Mouse (Mus musculus): Measurements from ENCODE around the gene Kcnh1. TPM values are rescaled to one million over a fixed set of nuclear protein-coding genes. Genes with fewer than 3 reads are reported as not detected.
A peak's percentile ranks its signal among the peaks of the same experiment; 100 is the strongest.

Gene Kcnh1
- polyA plus RNA-seq, 1 experiment from 2014 or later: 1.5 TPM

DNA sequence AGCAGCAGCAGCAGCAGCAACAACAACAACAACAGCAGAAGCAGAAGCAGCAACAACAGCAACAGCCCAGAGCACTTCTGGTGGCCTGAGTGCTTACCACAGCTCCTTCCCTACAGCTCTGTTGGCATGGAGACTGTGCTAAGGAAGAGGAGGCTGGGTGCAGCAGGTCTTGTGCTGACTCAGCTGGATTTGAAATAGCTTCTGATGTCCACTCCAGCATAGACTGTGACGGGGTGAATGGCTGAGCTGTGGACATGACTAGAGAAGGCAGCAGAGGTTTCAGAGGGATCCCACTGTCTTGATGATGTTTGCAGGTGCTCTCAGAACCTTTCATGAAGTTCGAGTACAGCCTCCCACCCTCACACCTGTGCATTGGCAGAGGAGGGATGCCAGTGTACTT, 113.0 kb downstream of the Kcnh1 start:
- ATAC-seq: no peak
- Histone ChIP-seq H3K27me3 (no peaks in the 10 kb centered on the region), H3K4me2 (replicated peaks) (no peak overlapping the region), H3K4me3 (replicated peaks) (no peak overlapping the region), H3K36me3 (no peaks in the 10 kb centered on the region), H3K9ac (replicated peaks) (no peak overlapping the region), H3K4me1 (replicated peaks) (no peaks in the 10 kb centered on the region), H3K27ac (no peak overlapping the region), H3K9me3 (no peaks in the 10 kb centered on the region)
- WGBS: 75% methylated on average over 2 of the region's 2 CpGs

- Histone ChIP-seq H3K4me3 (replicated peaks) (no peak overlapping the region), H3K9me3 (no peaks in the 10 kb centered on the region), H3K27ac (no peak overlapping the region), H3K9ac (replicated peaks) (no peak overlapping the region), H3K27me3 (no peaks in the 10 kb centered on the region), H3K4me2 (replicated peaks) (no peak overlapping the region), H3K36me3 (no peaks in the 10 kb centered on the region), H3K4me1 (replicated peaks) (no peaks in the 10 kb centered on the region)
- ATAC-seq: no peak
- WGBS: 89% methylated on average over 1 of the region's 1 CpGs
These were observed 114.6 kb downstream of the Kcnh1 start for GRCm38 (mm10) chr1:192305155-192305554.

DNA sequence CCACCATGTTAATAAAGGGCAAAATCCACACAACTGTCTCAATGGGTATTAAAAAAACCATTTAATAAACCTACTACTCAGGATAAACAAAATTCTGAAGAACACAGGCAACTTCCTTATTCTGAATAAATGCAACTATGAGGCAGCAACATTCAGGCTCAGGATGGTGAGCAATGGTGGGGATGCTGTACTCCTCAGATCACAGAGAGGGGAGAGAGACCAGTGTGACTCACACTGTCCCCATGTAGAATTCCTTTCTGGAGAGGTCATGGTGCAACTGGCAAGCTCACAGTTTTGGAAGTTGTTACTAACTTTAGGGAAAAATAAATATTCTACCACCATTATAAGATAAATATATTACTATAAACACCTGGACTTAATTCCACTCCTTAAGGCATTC, 116.5 kb downstream of the Kcnh1 start:
- ATAC-seq: no peak
- no peak overlapping the region for H3K27ac ChIP-seq
- no peaks in the 10 kb centered on the region for H3K4me1 ChIP-seq (replicated peaks)

GRCm38 (mm10) chr1:192311298-192311697, 120.7 kb downstream of the Kcnh1 start:
- H3K4me1 ChIP-seq (replicated peaks): peaks cover 19% of the 10 kb centered on the region

More for the DNA sequence above, 116.5 kb downstream of the Kcnh1 start:
- Histone ChIP-seq H3K4me3 (replicated peaks) (no peak overlapping the region), H3K4me2 (replicated peaks) (no peak overlapping the region), H3K27me3 (no peaks in the 10 kb centered on the region), H3K36me3 (no peaks in the 10 kb centered on the region), H3K9ac (replicated peaks) (no peak overlapping the region), H3K9me3 (no peaks in the 10 kb centered on the region)

GRCm38 (mm10) chr1:192311851-192312438, 121.4 kb downstream of the Kcnh1 start:
- H3K4me3 ChIP-seq (replicated peaks): no peak overlapping the region
- ATAC-seq: 0 out of 2 replicates have a peak, but pooled peaks have one; percentile 53
- WGBS: 76% methylated on average over 6 of the region's 6 CpGs

More at GRCm38 (mm10) chr1:192311298-192311697, 120.7 kb downstream of the Kcnh1 start:
- Histone ChIP-seq H3K9ac (replicated peaks) (no peak overlapping the region), H3K4me3 (replicated peaks) (no peak overlapping the region), H3K27ac (no peak overlapping the region), H3K9me3 (no peaks in the 10 kb centered on the region), H3K36me3 (no peaks in the 10 kb centered on the region), H3K4me2 (replicated peaks) (no peak overlapping the region), H3K27me3 (no peaks in the 10 kb centered on the region)
- ATAC-seq: no peak

GRCm38 (mm10) chr1:192312446-192312845, 121.9 kb downstream of the Kcnh1 start:
- 26% methylated on average over 4 of the region's 4 CpGs for WGBS
- H3K36me3 ChIP-seq: no peaks in the 10 kb centered on the region
- H3K27me3 ChIP-seq: no peaks in the 10 kb centered on the region
- peaks cover 19% of the 10 kb centered on the region for H3K4me1 ChIP-seq (replicated peaks)
- H3K9me3 ChIP-seq: no peaks in the 10 kb centered on the region
- no peak overlapping the region for H3K27ac ChIP-seq
- H3K9ac ChIP-seq (replicated peaks): no peak overlapping the region
- no peak overlapping the region for H3K4me3 ChIP-seq (replicated peaks)
- H3K4me2 ChIP-seq (replicated peaks): no peak overlapping the region
- ATAC-seq: peak; percentile 45; the same call in 1 of the 2 replicates

More at GRCm38 (mm10) chr1:192311851-192312438, 121.4 kb downstream of the Kcnh1 start:
- no peaks in the 10 kb centered on the region for H3K27me3 ChIP-seq
- no peak overlapping the region for H3K27ac ChIP-seq
- H3K9ac ChIP-seq (replicated peaks): no peak overlapping the region
- H3K4me2 ChIP-seq (replicated peaks): no peak overlapping the region
- H3K4me1 ChIP-seq (replicated peaks): peaks cover 19% of the 10 kb centered on the region
- H3K9me3 ChIP-seq: no peaks in the 10 kb centered on the region
- no peaks in the 10 kb centered on the region for H3K36me3 ChIP-seq

DNA sequence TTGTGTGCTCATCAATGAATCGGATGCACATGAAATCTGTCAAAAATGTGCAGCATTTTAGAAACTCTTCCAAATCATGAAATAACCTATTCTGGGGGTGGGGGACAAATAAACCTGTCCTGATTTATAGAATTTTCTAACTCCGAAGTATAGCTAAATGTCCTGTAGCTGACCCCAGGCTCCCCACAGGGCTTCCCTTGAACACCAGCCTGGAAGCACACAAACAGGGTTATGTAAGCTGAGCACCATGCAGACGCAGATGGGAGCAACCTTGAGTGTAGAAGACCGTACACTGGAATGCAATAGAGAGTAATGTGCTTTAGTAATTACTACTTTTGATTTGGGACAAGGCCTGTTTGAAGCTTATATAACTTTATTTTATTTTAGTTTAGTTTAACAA, 122.4 kb downstream of the Kcnh1 start:
- Histone ChIP-seq H3K36me3 (no peaks in the 10 kb centered on the region), H3K27ac (no peak overlapping the region), H3K9me3 (no peaks in the 10 kb centered on the region), H3K4me1 (replicated peaks) (peaks cover 19% of the 10 kb centered on the region), H3K4me3 (replicated peaks) (no peak overlapping the region), H3K4me2 (replicated peaks) (no peak overlapping the region), H3K9ac (replicated peaks) (no peak overlapping the region), H3K27me3 (no peaks in the 10 kb centered on the region)
- ATAC-seq: no peak
- WGBS: 54% methylated on average over 4 of the region's 4 CpGs

GRCm38 (mm10) chr1:192313571-192313972, 123.0 kb downstream of the Kcnh1 start:
- peaks cover 19% of the 10 kb centered on the region for H3K4me1 ChIP-seq (replicated peaks)
- no peaks in the 10 kb centered on the region for H3K9me3 ChIP-seq
- no peak; the same call in 1 of the 2 replicates for ATAC-seq
- no peaks in the 10 kb centered on the region for H3K27me3 ChIP-seq
- 0 out of 2 replicates have a peak overlapping the region, but pooled peaks have one; percentile 41 for H3K27ac ChIP-seq
- H3K9ac ChIP-seq (replicated peaks): no peak overlapping the region
- no peak overlapping the region for H3K4me3 ChIP-seq (replicated peaks)
- H3K36me3 ChIP-seq: no peaks in the 10 kb centered on the region
- WGBS: 25% methylated on average over 7 of the region's 7 CpGs
- no peak overlapping the region for H3K4me2 ChIP-seq (replicated peaks)

- no peak overlapping the region for H3K9ac ChIP-seq (replicated peaks)
- no peaks in the 10 kb centered on the region for H3K36me3 ChIP-seq
- WGBS: 61% methylated on average over 3 of the region's 3 CpGs
- no peak overlapping the region for H3K4me2 ChIP-seq (replicated peaks)
- H3K27ac ChIP-seq: no peak overlapping the region
- peaks cover 19% of the 10 kb centered on the region for H3K4me1 ChIP-seq (replicated peaks)
- H3K4me3 ChIP-seq (replicated peaks): no peak overlapping the region
- H3K27me3 ChIP-seq: no peaks in the 10 kb centered on the region
- H3K9me3 ChIP-seq: no peaks in the 10 kb centered on the region
- ATAC-seq: no peak
These were observed 123.5 kb downstream of the Kcnh1 start for GRCm38 (mm10) chr1:192314044-192314443.

DNA sequence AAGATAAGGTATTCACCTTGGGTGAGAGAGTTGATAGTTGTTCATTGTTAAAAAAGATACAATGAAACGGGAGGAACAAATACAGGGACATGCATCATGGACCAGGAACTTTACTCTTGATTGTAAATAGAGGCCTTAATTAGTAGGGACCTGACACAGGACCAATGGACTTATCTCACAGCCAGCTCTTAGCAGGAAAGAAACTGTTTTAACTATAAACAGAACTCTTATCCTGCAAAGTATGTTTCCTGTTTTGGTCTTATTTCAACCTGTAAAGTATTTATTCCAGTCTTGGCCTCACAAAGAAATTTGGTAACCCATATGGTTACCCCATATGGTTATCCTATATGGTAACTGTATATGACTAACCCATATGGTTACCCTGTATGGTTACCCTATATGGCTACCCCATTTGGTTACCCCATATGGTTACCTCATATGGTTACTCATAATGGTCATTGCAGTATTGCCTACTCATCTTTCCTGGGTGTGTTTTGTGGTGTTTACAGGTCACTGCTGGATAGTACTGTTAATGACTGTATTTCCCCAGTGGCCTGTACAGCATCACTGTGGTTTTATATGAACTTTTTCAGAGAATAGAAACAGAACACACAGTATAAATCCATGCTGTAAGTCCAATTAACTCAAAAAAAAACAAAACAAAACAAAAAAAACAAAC, 125.0 kb downstream of the Kcnh1 start:
- WGBS: 63% methylated on average over 1 of the region's 1 CpGs
- ATAC-seq: no peak
- H3K36me3 ChIP-seq: no peaks in the 10 kb centered on the region
- peaks cover 19% of the 10 kb centered on the region for H3K4me1 ChIP-seq (replicated peaks)
- H3K9me3 ChIP-seq: no peaks in the 10 kb centered on the region
- H3K4me3 ChIP-seq (replicated peaks): no peak overlapping the region
- no peak overlapping the region for H3K4me2 ChIP-seq (replicated peaks)
- no peak overlapping the region for H3K27ac ChIP-seq
- no peak overlapping the region for H3K9ac ChIP-seq (replicated peaks)
- H3K27me3 ChIP-seq: no peaks in the 10 kb centered on the region

GRCm38 (mm10) chr1:192324223-192324622, 133.6 kb downstream of the Kcnh1 start:
- Histone ChIP-seq H3K36me3 (no peaks in the 10 kb centered on the region), H3K9me3 (no peaks in the 10 kb centered on the region), H3K4me2 (replicated peaks) (no peak overlapping the region), H3K27me3 (no peaks in the 10 kb centered on the region), H3K9ac (replicated peaks) (no peak overlapping the region), H3K27ac (no peak overlapping the region), H3K4me3 (replicated peaks) (no peak overlapping the region), H3K4me1 (replicated peaks) (no peaks in the 10 kb centered on the region; the same call in 1 of the 2 replicates)
- 63% methylated on average over 3 of the region's 3 CpGs for WGBS
- ATAC-seq: no peak

DNA sequence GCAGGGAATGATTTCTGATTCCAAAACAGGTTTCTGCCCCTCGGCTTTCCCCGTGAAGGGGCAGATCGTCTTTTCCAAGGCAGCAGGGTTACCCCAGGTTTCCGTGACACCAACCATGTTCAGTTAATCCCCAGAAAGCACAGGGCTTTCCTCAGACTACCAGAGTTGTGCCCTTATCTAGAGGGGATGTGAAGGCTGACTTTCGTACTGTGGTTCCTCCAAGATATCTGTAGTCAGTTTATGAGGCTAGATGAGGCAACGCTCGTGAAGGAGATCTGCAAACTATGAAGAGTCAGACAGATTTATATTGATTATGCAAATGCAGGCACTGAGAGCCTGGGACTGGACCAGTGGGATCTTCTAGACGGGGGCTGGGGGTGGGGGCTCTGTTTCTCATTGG, 136.5 kb downstream of the Kcnh1 start:
- Histone ChIP-seq H3K4me1 (replicated peaks) (no peaks in the 10 kb centered on the region; the same call in 1 of the 2 replicates), H3K9ac (replicated peaks) (no peak overlapping the region), H3K27ac (no peak overlapping the region), H3K4me2 (replicated peaks) (no peak overlapping the region), H3K9me3 (no peaks in the 10 kb centered on the region), H3K36me3 (no peaks in the 10 kb centered on the region), H3K4me3 (replicated peaks) (no peak overlapping the region), H3K27me3 (no peaks in the 10 kb centered on the region)
- 86% methylated on average over 8 of the region's 8 CpGs for WGBS
- ATAC-seq: no peak
